Mouse (Mus musculus): ENCODE results near the gene Hdhd3. TPM values are rescaled to one million over a fixed set of nuclear protein-coding genes. Genes with fewer than 3 reads are reported as not detected.

Gene Hdhd3
- polyA plus RNA-seq, 1 experiment, result 7.0 TPM

- Histone ChIP-seq H3K4me1 (replicated peaks; ENCODE audit: control insufficient read depth, insufficient read depth, low read length) (peaks cover 7% of the 10 kb centered on the region), H3K27ac (ENCODE audit: control insufficient read depth, insufficient read depth, low read length) (no peak overlapping the region)
- WGBS, result 89% methylated on average over 7 of the region's 7 CpGs
Observed at GRCm38 (mm10) chr4:62514995-62515394, 11.7 kb upstream of the Hdhd3 start.

DNA sequence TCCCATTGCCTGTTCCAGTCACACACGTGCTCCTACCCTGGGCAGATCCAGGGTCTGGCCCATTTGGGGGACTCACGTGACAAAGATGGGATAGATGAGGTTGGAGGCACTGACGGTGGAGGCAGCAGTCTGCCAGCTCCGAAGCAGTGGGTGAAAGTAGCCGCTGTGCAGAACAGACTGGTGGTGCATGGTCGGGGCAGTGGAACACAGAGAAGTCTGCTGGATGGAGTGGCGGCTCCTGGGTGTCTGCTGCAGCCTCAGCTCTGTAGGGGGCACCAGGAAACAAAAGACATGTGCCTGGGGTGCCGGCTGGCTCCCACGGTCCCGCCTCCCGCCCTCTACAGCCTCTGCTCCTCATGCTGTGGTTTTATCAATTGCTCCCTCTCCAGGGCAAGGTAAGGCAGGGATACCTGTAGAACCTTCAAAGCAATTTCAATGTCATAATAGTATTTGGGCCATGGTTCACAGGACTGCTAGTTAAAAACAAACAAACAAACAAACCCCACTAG is 10.8 kb upstream of the Hdhd3 start:
- no peak for DNase-seq
- no peaks in the 10 kb centered on the region for H3K36me3 ChIP-seq (ENCODE audit: control insufficient read depth, insufficient read depth, low read length)
- no peak for TF ChIP-seq POLR2A (IDR thresholded peaks at IDR 0.05; ENCODE audit: control insufficient read depth, extremely low read depth, insufficient read depth, low read length, poor library complexity)
- TF ChIP-seq CTCF (IDR thresholded peaks at IDR 0.05; ENCODE audit: borderline replicate concordance, control insufficient read depth, extremely low read depth, insufficient read depth, low read length, poor library complexity), result no peak
- H3K27ac ChIP-seq (ENCODE audit: control insufficient read depth, insufficient read depth, low read length), result no peak overlapping the region
- 80% methylated on average over 11 of the region's 11 CpGs for WGBS
- H3K4me1 ChIP-seq (replicated peaks; ENCODE audit: control insufficient read depth, insufficient read depth, low read length), result peaks cover 7% of the 10 kb centered on the region
- no peaks in the 10 kb centered on the region for H3K27me3 ChIP-seq (ENCODE audit: control insufficient read depth, insufficient read depth, low read length)
- no peak overlapping the region for H3K4me3 ChIP-seq (ENCODE audit: control insufficient read depth, insufficient read depth, low read length)

More at GRCm38 (mm10) chr4:62514995-62515394, 11.7 kb upstream of the Hdhd3 start:
- TF ChIP-seq POLR2A (IDR thresholded peaks at IDR 0.05; ENCODE audit: control insufficient read depth, extremely low read depth, insufficient read depth, low read length, poor library complexity) (no peak), CTCF (IDR thresholded peaks at IDR 0.05; ENCODE audit: borderline replicate concordance, control insufficient read depth, extremely low read depth, insufficient read depth, low read length, poor library complexity) (no peak)
- Histone ChIP-seq H3K4me3 (ENCODE audit: control insufficient read depth, insufficient read depth, low read length) (no peak overlapping the region), H3K27me3 (ENCODE audit: control insufficient read depth, insufficient read depth, low read length) (no peaks in the 10 kb centered on the region), H3K36me3 (ENCODE audit: control insufficient read depth, insufficient read depth, low read length) (no peaks in the 10 kb centered on the region)
- DNase-seq, result no peak

- 94% methylated on average over 11 of the region's 11 CpGs for WGBS
- no peak overlapping the region for H3K27ac ChIP-seq (ENCODE audit: control insufficient read depth, insufficient read depth, low read length)
- no peaks in the 10 kb centered on the region for H3K27me3 ChIP-seq (ENCODE audit: control insufficient read depth, insufficient read depth, low read length)
- DNase-seq, result no peak
- no peaks in the 10 kb centered on the region for H3K4me1 ChIP-seq (replicated peaks; ENCODE audit: control insufficient read depth, insufficient read depth, low read length)
- H3K4me3 ChIP-seq (ENCODE audit: control insufficient read depth, insufficient read depth, low read length), result no peak overlapping the region
- H3K36me3 ChIP-seq (ENCODE audit: control insufficient read depth, insufficient read depth, low read length), result no peaks in the 10 kb centered on the region
- TF ChIP-seq POLR2A (IDR thresholded peaks at IDR 0.05; ENCODE audit: control insufficient read depth, extremely low read depth, insufficient read depth, low read length, poor library complexity) (no peak), CTCF (IDR thresholded peaks at IDR 0.05; ENCODE audit: borderline replicate concordance, control insufficient read depth, extremely low read depth, insufficient read depth, low read length, poor library complexity) (no peak)
Observed at GRCm38 (mm10) chr4:62509946-62510345, 6.7 kb upstream of the Hdhd3 start.

GRCm38 (mm10) chr4:62508839-62509238 is 5.6 kb upstream of the Hdhd3 start:
- H3K36me3 ChIP-seq (ENCODE audit: control insufficient read depth, insufficient read depth, low read length), result no peaks in the 10 kb centered on the region

DNA sequence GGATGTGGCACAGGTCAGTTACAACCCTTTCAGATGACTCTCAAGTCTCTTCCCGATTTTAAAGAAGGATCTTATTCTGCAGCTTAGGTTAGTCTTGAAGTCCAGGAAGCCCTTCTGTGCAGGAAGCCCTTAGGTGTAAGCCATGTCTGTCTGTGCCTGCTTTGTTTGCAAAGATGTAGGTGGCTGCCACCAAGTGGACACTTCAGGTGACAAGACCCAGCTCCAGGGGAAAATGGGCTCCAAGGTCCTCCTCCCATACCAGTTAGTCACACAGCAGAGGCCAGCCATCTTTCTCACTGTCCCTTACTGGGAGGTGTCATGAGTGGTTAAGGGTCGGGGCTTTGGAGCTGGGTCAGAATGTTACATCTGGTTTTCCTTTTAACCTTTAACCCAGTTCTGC is 3.5 kb upstream of the Hdhd3 start:
- peaks cover 10% of the 10 kb centered on the region for H3K4me1 ChIP-seq (replicated peaks; ENCODE audit: control insufficient read depth, insufficient read depth, low read length)
- H3K27ac ChIP-seq (ENCODE audit: control insufficient read depth, insufficient read depth, low read length), result no peak overlapping the region
- no peaks in the 10 kb centered on the region for H3K27me3 ChIP-seq (ENCODE audit: control insufficient read depth, insufficient read depth, low read length)
- H3K4me3 ChIP-seq (ENCODE audit: control insufficient read depth, insufficient read depth, low read length), result no peak overlapping the region
- WGBS, result 39% methylated on average over 2 of the region's 2 CpGs
- peak; percentile 61 for DNase-seq
- no peaks in the 10 kb centered on the region for H3K36me3 ChIP-seq (ENCODE audit: control insufficient read depth, insufficient read depth, low read length)
- TF ChIP-seq CTCF (IDR thresholded peaks at IDR 0.05; ENCODE audit: borderline replicate concordance, control insufficient read depth, extremely low read depth, insufficient read depth, low read length, poor library complexity) (no peak; the same call in 1 of the 2 replicates), POLR2A (IDR thresholded peaks at IDR 0.05; ENCODE audit: control insufficient read depth, extremely low read depth, insufficient read depth, low read length, poor library complexity) (no peak)

More at GRCm38 (mm10) chr4:62508839-62509238, 5.6 kb upstream of the Hdhd3 start:
- no peaks in the 10 kb centered on the region for H3K27me3 ChIP-seq (ENCODE audit: control insufficient read depth, insufficient read depth, low read length)
- TF ChIP-seq CTCF (IDR thresholded peaks at IDR 0.05; ENCODE audit: borderline replicate concordance, control insufficient read depth, extremely low read depth, insufficient read depth, low read length, poor library complexity), result no peak
- no peak for TF ChIP-seq POLR2A (IDR thresholded peaks at IDR 0.05; ENCODE audit: control insufficient read depth, extremely low read depth, insufficient read depth, low read length, poor library complexity)
- no peak overlapping the region for H3K27ac ChIP-seq (ENCODE audit: control insufficient read depth, insufficient read depth, low read length)
- 87% methylated on average over 5 of the region's 5 CpGs for WGBS
- no peaks in the 10 kb centered on the region for H3K4me1 ChIP-seq (replicated peaks; ENCODE audit: control insufficient read depth, insufficient read depth, low read length)
- no peak overlapping the region for H3K4me3 ChIP-seq (ENCODE audit: control insufficient read depth, insufficient read depth, low read length)
- no peak for DNase-seq

- H3K27ac ChIP-seq (ENCODE audit: control insufficient read depth, insufficient read depth, low read length), result no peak overlapping the region
- no peak for DNase-seq
- TF ChIP-seq CTCF (IDR thresholded peaks at IDR 0.05; ENCODE audit: borderline replicate concordance, control insufficient read depth, extremely low read depth, insufficient read depth, low read length, poor library complexity) (no peak), POLR2A (IDR thresholded peaks at IDR 0.05; ENCODE audit: control insufficient read depth, extremely low read depth, insufficient read depth, low read length, poor library complexity) (no peak)
- H3K27me3 ChIP-seq (ENCODE audit: control insufficient read depth, insufficient read depth, low read length), result no peaks in the 10 kb centered on the region
- no peak overlapping the region for H3K4me3 ChIP-seq (ENCODE audit: control insufficient read depth, insufficient read depth, low read length)
- no peaks in the 10 kb centered on the region for H3K36me3 ChIP-seq (ENCODE audit: control insufficient read depth, insufficient read depth, low read length)
- 92% methylated on average over 3 of the region's 3 CpGs for WGBS
- peaks cover 15% of the 10 kb centered on the region for H3K4me1 ChIP-seq (replicated peaks; ENCODE audit: control insufficient read depth, insufficient read depth, low read length)
Observed at GRCm38 (mm10) chr4:62505991-62506390, 2.7 kb upstream of the Hdhd3 start.

- Histone ChIP-seq H3K4me3 (ENCODE audit: control insufficient read depth, insufficient read depth, low read length) (no peak overlapping the region), H3K27me3 (ENCODE audit: control insufficient read depth, insufficient read depth, low read length) (no peaks in the 10 kb centered on the region), H3K4me1 (replicated peaks; ENCODE audit: control insufficient read depth, insufficient read depth, low read length) (peaks cover 15% of the 10 kb centered on the region), H3K36me3 (ENCODE audit: control insufficient read depth, insufficient read depth, low read length) (no peaks in the 10 kb centered on the region), H3K27ac (ENCODE audit: control insufficient read depth, insufficient read depth, low read length) (no peak overlapping the region)
- DNase-seq, result no peak
- no peak for TF ChIP-seq POLR2A (IDR thresholded peaks at IDR 0.05; ENCODE audit: control insufficient read depth, extremely low read depth, insufficient read depth, low read length, poor library complexity)
- TF ChIP-seq CTCF (IDR thresholded peaks at IDR 0.05; ENCODE audit: borderline replicate concordance, control insufficient read depth, extremely low read depth, insufficient read depth, low read length, poor library complexity), result no peak
- 37% methylated on average over 7 of the region's 7 CpGs for WGBS
Observed at GRCm38 (mm10) chr4:62502969-62503368, 298 bp downstream of the Hdhd3 start.
